ENCODE assay signal across 8 mouse cellular contexts in the genomic region with DNA sequence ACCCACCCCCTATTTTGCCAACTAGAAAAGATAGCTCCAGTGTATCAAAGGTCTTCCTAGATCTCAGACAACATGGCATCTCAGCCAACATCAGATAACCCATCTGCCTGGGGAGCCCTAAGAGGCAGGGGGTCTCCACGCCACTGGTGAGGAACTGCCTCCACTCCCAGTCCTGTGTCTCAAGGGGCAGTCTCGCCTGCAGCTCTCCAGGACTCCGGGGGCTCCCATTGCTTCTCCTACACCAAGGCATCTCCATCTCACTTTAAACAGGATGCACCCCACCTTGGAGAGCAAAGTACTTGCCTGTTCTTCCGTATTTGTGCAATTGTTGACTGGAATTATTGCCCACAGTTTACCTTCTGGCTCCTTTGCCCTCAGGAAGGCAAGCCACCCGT. TPM values are rescaled to one million over a fixed set of nuclear protein-coding genes. Genes with fewer than 3 reads are reported as not detected.
DNase-seq lines count a peak whose midpoint lies in the region; ATAC-seq lines count a peak whose summit lies in the region.

No protein-coding gene starts in this region.

- H3K4me2 ChIP-seq in kidney, embryonic 14.5 days (replicated peaks; ENCODE audit: low read depth, low read length), result no peak overlapping the region
- H3K4me2 ChIP-seq in liver, embryonic 12.5 days, result no peak overlapping the region

- H3K4me1 ChIP-seq in kidney, embryonic 14.5 days (ENCODE audit: control insufficient read depth, insufficient read depth, low read length), result peaks cover 40% of the 10 kb centered on the region
- H3K4me1 ChIP-seq in brown adipose tissue, adult 24 weeks (ENCODE audit: control insufficient read depth, insufficient read depth, insufficient read length, low read length), result peaks cover 20% of the 10 kb centered on the region
- peaks cover 23% of the 10 kb centered on the region for H3K4me1 ChIP-seq in hindbrain, embryonic 10.5 days (replicated peaks)
- peaks cover 34% of the 10 kb centered on the region for H3K4me1 ChIP-seq in liver, embryonic 12.5 days

- no peak overlapping the region for H3K4me3 ChIP-seq in kidney, embryonic 14.5 days (ENCODE audit: low read length)
- H3K4me3 ChIP-seq in brown adipose tissue, adult 24 weeks (ENCODE audit: insufficient read depth, low read depth, low read length), result no peak overlapping the region
- no peak overlapping the region for H3K4me3 ChIP-seq in hindbrain, embryonic 10.5 days
- H3K4me3 ChIP-seq in liver, embryonic 12.5 days, result no peak overlapping the region

- ATAC-seq in kidney, embryonic 14.5 days (ENCODE audit: low FRiP score, low TSS enrichment), result peak; percentile 25; the same call in 1 of the 2 replicates
- no peak for ATAC-seq in liver, embryonic 12.5 days
- ATAC-seq in cerebellum, adult (ENCODE audit: insufficient number of reproducible peaks, low FRiP score, low TSS enrichment), result no peak

- H3K27ac ChIP-seq in kidney, embryonic 14.5 days (ENCODE audit: low read depth, low read length), result peak overlapping the region; percentile 89
- peak overlapping the region; percentile 75 for H3K27ac ChIP-seq in brown adipose tissue, adult 24 weeks (replicated peaks; ENCODE audit: low read depth, low read length)
- peak overlapping the region; percentile 67 for H3K27ac ChIP-seq in hindbrain, embryonic 10.5 days
- H3K27ac ChIP-seq in liver, embryonic 12.5 days, result peak overlapping the region; percentile 66

- H3K36me3 ChIP-seq in kidney, embryonic 14.5 days (ENCODE audit: control insufficient read depth, insufficient read depth, low read length), result peaks cover 9% of the 10 kb centered on the region; the same call in 1 of the 2 replicates
- peaks cover 28% of the 10 kb centered on the region for H3K36me3 ChIP-seq in hindbrain, embryonic 10.5 days
- peaks cover 13% of the 10 kb centered on the region for H3K36me3 ChIP-seq in liver, embryonic 12.5 days

- 46% methylated on average over 5 of the region's 5 CpGs for WGBS in kidney, embryonic 14.5 days
- 76% methylated on average over 5 of the region's 5 CpGs for WGBS in hindbrain, embryonic 10.5 days
- WGBS in liver, embryonic 12.5 days (ENCODE audit: insufficient replicate concordance), result 48% methylated on average over 5 of the region's 5 CpGs

- no peak for DNase-seq in kidney, postnatal 36 days
- DNase-seq in hindbrain, embryonic 10.5 days (ENCODE audit: low spot score), result no peak
- DNase-seq in retina, postnatal 1 day, result no peak
- no peak for DNase-seq in lung, postnatal 36 days

- no peaks in the 10 kb centered on the region for H3K27me3 ChIP-seq in kidney, embryonic 14.5 days (ENCODE audit: control insufficient read depth, insufficient read depth, low read length)
- H3K27me3 ChIP-seq in hindbrain, embryonic 10.5 days (ENCODE audit: insufficient read depth, poor library complexity, severe bottlenecking), result no peaks in the 10 kb centered on the region
- H3K27me3 ChIP-seq in liver, embryonic 12.5 days (replicated peaks), result no peaks in the 10 kb centered on the region

- no peaks in the 10 kb centered on the region for H3K9me3 ChIP-seq in kidney, embryonic 14.5 days (ENCODE audit: control insufficient read depth, low read length)
- no peaks in the 10 kb centered on the region for H3K9me3 ChIP-seq in hindbrain, embryonic 10.5 days
- H3K9me3 ChIP-seq in liver, embryonic 12.5 days (replicated peaks), result no peaks in the 10 kb centered on the region

- H3K9ac ChIP-seq in kidney, embryonic 14.5 days (ENCODE audit: low read depth, low read length), result no peak overlapping the region
- no peak overlapping the region for H3K9ac ChIP-seq in liver, embryonic 12.5 days

RNA-seq across cellular contexts. Expression of gene A930033H14Rik, which starts 40.8 kb away (rescaled TPM):
- polyA plus RNA-seq in kidney, embryonic 14.5 days (2014; fragmentation: Nextera tagmentation; extraction: Ambion mirVana), result 1.5 and 2.6 TPM in 2 replicates
- polyA plus RNA-seq in brown adipose tissue, adult 24 weeks (2012; ENCODE audit: insufficient read depth, insufficient read length, missing spikeins), result 1.4 and 3.2 TPM in 2 replicates
- 0.81 and 0.96 TPM in 2 replicates for polyA plus RNA-seq in hindbrain, embryonic 10.5 days (2016; fragmentation: Nextera tagmentation; extraction: Ambion mirVana)
- polyA plus RNA-seq in liver, embryonic 12.5 days (2016; fragmentation: Nextera tagmentation; extraction: Ambion mirVana), result 0.81 TPM in 2 replicates
